ENCODE assay signal across 10 mouse cellular contexts in genomic region chr14:77580106-77580936, GRCm38 (mm10).
A peak's percentile ranks its signal among the peaks of the same experiment; 100 is the strongest.
DNase-seq lines count a peak whose midpoint lies in the region; ATAC-seq and TF ChIP-seq lines count a peak whose summit lies in the region.
"Had no signal": no experiment of that assay in that cellular context is flagged by ENCODE, and none has a peak within 500 bp of the region (broad histone marks: within the 10 kb centered on the region; RNA-seq: fewer than 3 reads in every experiment).

No protein-coding gene starts in this region.

- no peak overlapping the region for H3K9ac ChIP-seq in embryonic facial prominence, embryonic 14.5 days (ENCODE audit: low read depth, low read length)
- no peak overlapping the region for H3K9ac ChIP-seq in neural tube, embryonic 15.5 days (replicated peaks)

- H3K36me3 ChIP-seq in embryonic facial prominence, embryonic 14.5 days (ENCODE audit: control insufficient read depth, insufficient read depth, low read length) = no peaks in the 10 kb centered on the region
- no peaks in the 10 kb centered on the region for H3K36me3 ChIP-seq in limb, embryonic 10.5 days
- no peaks in the 10 kb centered on the region for H3K36me3 ChIP-seq in neural tube, embryonic 15.5 days
- H3K36me3 ChIP-seq: midbrain, embryonic 10.5 days had no signal

- intact Hi-C loops in left cerebral cortex, adult 2 months (cut with DNase I) = loop anchor here (2.0 to 5.0 kb wide), 3 partner anchors 20 to 433 kb away; no protein-coding TSS in a partner anchor
- intact Hi-C loops in left cerebral cortex, postnatal 4 days (cut with DNase I) = no loop called here

- WGBS in embryonic facial prominence, embryonic 14.5 days = 56% methylated on average over 14 of the region's 14 CpGs
- WGBS in limb, embryonic 10.5 days = 71% methylated on average over 14 of the region's 14 CpGs
- WGBS in neural tube, embryonic 15.5 days = 73% methylated on average over 14 of the region's 14 CpGs

- no peak for DNase-seq in left cerebral cortex, adult 2 months (ENCODE audit: extremely low spot score in 1 of 2, low spot score in 2 of 2)
- no peak for DNase-seq in left cerebral cortex, postnatal 4 days
- DNase-seq in R1 (ENCODE audit: low read depth, low spot score) = peak; percentile 57
- no peak for DNase-seq in embryonic facial prominence, embryonic 14.5 days (ENCODE audit: low spot score)
- DNase-seq in limb, embryonic 10.5 days (ENCODE audit: low spot score) = no peak
- no peak for DNase-seq in spleen, adult 18-20 months
- no peak for DNase-seq in testis, postnatal 10 days (ENCODE audit: low spot score)
- DNase-seq: cerebellum, adult 11 months had no signal

- ATAC-seq in embryonic facial prominence, embryonic 14.5 days (ENCODE audit: low read depth) = peak; percentile 60; the same call in 1 of the 2 replicates
- ATAC-seq in neural tube, embryonic 15.5 days (ENCODE audit: low FRiP score) = no peak

- peak overlapping the region; percentile 45 for H3K27ac ChIP-seq in left cerebral cortex, adult 2 months
- peak overlapping the region; percentile 73 for H3K27ac ChIP-seq in embryonic facial prominence, embryonic 14.5 days (replicated peaks; ENCODE audit: low read depth, low read length)
- H3K27ac ChIP-seq in limb, embryonic 10.5 days = peak overlapping the region; percentile 70
- no peak overlapping the region for H3K27ac ChIP-seq in neural tube, embryonic 15.5 days (replicated peaks)

- no peak for TF ChIP-seq CTCF in left cerebral cortex, adult 2 months (IDR thresholded peaks at IDR 0.05)

- no peak overlapping the region for H3K4me3 ChIP-seq in left cerebral cortex, adult 2 months
- no peak overlapping the region for H3K4me3 ChIP-seq in embryonic facial prominence, embryonic 14.5 days (ENCODE audit: low read depth, low read length)
- no peak overlapping the region for H3K4me3 ChIP-seq in limb, embryonic 10.5 days
- H3K4me3 ChIP-seq in neural tube, embryonic 15.5 days (replicated peaks) = no peak overlapping the region
- H3K4me3 ChIP-seq: midbrain, embryonic 10.5 days had no signal

- peaks cover 20% of the 10 kb centered on the region for H3K4me1 ChIP-seq in embryonic facial prominence, embryonic 14.5 days (ENCODE audit: control insufficient read depth, insufficient read depth, low read length)
- peaks cover 32% of the 10 kb centered on the region for H3K4me1 ChIP-seq in limb, embryonic 10.5 days
- H3K4me1 ChIP-seq in neural tube, embryonic 15.5 days = peaks cover 29% of the 10 kb centered on the region

- no peaks in the 10 kb centered on the region for H3K9me3 ChIP-seq in embryonic facial prominence, embryonic 14.5 days (ENCODE audit: control insufficient read depth, low read length)
- no peaks in the 10 kb centered on the region for H3K9me3 ChIP-seq in limb, embryonic 10.5 days (replicated peaks)
- no peaks in the 10 kb centered on the region for H3K9me3 ChIP-seq in neural tube, embryonic 15.5 days (replicated peaks)
- H3K9me3 ChIP-seq: midbrain, embryonic 10.5 days had no signal

- H3K4me2 ChIP-seq in embryonic facial prominence, embryonic 14.5 days (ENCODE audit: low read depth, low read length) = peak overlapping the region; percentile 4; the same call in 1 of the 2 replicates
- no peak overlapping the region for H3K4me2 ChIP-seq in neural tube, embryonic 15.5 days

- H3K27me3 ChIP-seq in embryonic facial prominence, embryonic 14.5 days (replicated peaks; ENCODE audit: control insufficient read depth, insufficient read depth, low read length) = no peaks in the 10 kb centered on the region
- H3K27me3 ChIP-seq in limb, embryonic 10.5 days (ENCODE audit: low read depth, poor library complexity, severe bottlenecking) = no peaks in the 10 kb centered on the region
- H3K27me3 ChIP-seq in neural tube, embryonic 15.5 days (replicated peaks) = no peaks in the 10 kb centered on the region
